Mouse (Mus musculus): ENCODE measurements at regions not wholly inside any gene's neighbourhood (a gene's known extent, or its start where the extent isn't known, plus 50 kb on each side); places are given as distances from the start of the nearest gene placed in this dataset.

- no peak for DNase-seq (ENCODE audit: low spot score)
Measured at GRCm38 (mm10) chr16:26168216-26168615, 62.6 kb upstream of the P3h2 start.

GRCm38 (mm10) chr16:26164066-26164465 is 58.5 kb upstream of the P3h2 start:
- no peak for DNase-seq (ENCODE audit: low spot score)

- no peak for DNase-seq (ENCODE audit: low spot score)
Measured at GRCm38 (mm10) chr16:26163401-26163800, 57.8 kb upstream of the P3h2 start.

GRCm38 (mm10) chr16:26157606-26158005 is 52.0 kb upstream of the P3h2 start:
- no peak for DNase-seq (ENCODE audit: low spot score)

Measured in left cerebral cortex, adult 11 months (tissue).